Mouse (Mus musculus): ENCODE results near the gene Umod.

Gene Umod

DNA sequence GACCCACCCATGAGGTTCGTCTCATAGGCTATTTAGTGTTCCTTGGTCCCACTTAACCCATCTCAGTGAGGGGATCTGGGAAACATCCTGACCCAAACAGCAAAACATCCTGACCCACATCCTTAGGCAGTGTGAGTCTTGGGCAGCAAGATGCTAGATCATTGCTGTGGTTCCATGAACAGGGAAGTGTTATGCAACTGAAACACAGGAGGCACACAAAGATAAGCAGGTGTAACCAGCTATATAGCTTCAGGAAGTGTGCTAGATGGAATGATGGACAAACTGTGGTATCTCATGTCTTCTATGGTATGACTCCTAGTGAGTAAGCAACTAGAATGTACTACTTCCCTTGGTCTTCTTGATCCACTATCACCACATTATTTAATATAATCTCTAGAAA lies 37.1 kb downstream of the Umod start:
- peak; percentile 79 for DNase-seq (ENCODE audit: extremely low read depth, low read depth)

DNA sequence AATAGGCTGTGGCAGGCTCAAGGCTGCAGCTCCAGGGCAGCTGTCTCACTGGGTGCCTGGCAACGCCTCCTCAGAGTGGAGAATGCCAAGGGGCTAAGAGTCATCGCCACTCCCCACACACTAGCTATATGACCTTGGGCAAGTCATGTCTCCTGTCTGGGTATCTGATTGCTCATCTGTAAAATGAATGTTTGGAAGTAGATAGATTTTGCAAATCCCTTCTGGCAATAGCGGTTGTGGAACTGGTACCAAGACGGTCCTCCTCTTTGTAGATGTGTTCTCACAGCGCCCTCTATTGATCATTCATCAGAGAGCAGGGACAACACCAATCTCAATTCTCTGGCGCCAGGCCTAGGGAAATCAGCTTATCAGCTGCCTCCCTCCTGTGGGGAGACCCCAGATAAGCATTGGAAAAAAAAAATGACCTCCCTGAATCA lies 51.9 kb downstream of the Umod start:
- peak; percentile 41 for DNase-seq (ENCODE audit: extremely low read depth, low read depth)

DNA sequence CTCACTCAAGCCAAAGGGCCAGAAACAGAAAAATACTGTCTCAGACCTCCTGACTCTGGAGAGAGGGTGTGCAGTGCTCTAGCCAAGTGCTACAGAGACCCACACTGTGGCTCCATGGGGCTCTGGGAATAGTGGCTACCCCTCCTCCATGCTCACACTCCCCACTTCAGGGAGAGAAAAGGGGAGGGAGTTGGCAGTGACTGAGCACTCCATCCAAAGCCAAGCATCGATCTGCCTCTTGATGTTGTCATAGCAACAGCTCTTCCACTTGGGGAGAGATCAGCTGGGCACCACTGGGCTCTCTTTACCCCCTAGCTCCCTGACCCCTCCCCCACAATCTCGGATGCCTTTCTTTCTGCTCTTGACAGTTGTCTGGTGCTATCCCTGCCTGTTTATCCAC lies 58.4 kb downstream of the Umod start:
- DNase-seq (ENCODE audit: extremely low read depth, low read depth), result no peak

DNA sequence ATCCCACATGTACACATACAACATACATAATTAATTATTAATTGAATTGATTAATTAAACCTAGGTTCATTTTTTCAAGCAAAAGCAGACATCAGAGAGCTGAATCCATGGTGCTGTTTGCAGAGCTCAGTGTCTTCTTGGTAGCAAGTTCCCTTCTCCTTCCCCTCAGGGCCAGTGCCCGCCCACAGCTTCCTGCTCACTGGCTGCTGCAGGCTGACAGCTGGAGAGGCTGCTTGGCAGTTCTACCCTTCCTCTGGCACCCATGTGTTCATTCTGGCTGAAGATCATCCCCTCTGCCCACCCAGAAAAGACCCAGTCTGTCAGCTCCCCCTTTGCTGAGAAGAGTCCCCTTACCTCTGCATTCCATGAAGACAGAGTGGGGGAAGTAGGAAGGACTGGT lies 60.6 kb downstream of the Umod start:
- no peak for DNase-seq (ENCODE audit: extremely low read depth, low read depth)

Measured in MEL-GATA-1-ER (cell line).